Mouse (Mus musculus) embryonic fibroblast, embryonic 13.5 days (primary cell): ENCODE results near the gene Poc5. TPM values are rescaled to one million over a fixed set of nuclear protein-coding genes. Genes with fewer than 3 reads are reported as not detected.

Experiments used
- H3K27ac ChIP-seq: 2 replicates; pipeline ENCODE4 v1.5.1; 2012; ENCODE audit warnings: low read length, control low read depth, inconsistent platforms; ENCODE audit not compliant: insufficient read depth
- H3K4me1 ChIP-seq: 2 replicates; pipeline ENCODE4 v1.6.1; 2011; ENCODE audit warnings: low read length; ENCODE audit not compliant: control insufficient read depth, insufficient read depth
- H3K4me3 ChIP-seq: 2 replicates; pipeline ENCODE4 v1.5.1; 2011; ENCODE audit warnings: mild to moderate bottlenecking, control low read depth, low read length; ENCODE audit not compliant: insufficient read depth
- CTCF ChIP-seq: IDR thresholded peaks from 2 replicates; pipeline ENCODE4 v1.5.1; 2011; ENCODE audit warnings: mild to moderate bottlenecking, control low read depth, low read length, moderate library complexity, borderline replicate concordance; ENCODE audit not compliant: insufficient read depth
- POLR2A ChIP-seq: IDR thresholded peaks from 2 replicates; pipeline ENCODE4 v1.6.1; 2011; ENCODE audit warnings: low read depth, mild to moderate bottlenecking, control low read depth, low read length, moderate library complexity
- polyA plus RNA-seq: library from polyadenylated mRNA; stranded (reverse); fragments of >200 nt; gene quantifications from 2 replicates; pipeline ENCODE4 v1.2.4, GENCODE M21; 2011; ENCODE audit warnings: low read depth; ENCODE audit not compliant: missing spikeins, insufficient read length

The Poc5 gene
- polyA plus RNA-seq, 1 experiment: 16.3 TPM

DNA sequence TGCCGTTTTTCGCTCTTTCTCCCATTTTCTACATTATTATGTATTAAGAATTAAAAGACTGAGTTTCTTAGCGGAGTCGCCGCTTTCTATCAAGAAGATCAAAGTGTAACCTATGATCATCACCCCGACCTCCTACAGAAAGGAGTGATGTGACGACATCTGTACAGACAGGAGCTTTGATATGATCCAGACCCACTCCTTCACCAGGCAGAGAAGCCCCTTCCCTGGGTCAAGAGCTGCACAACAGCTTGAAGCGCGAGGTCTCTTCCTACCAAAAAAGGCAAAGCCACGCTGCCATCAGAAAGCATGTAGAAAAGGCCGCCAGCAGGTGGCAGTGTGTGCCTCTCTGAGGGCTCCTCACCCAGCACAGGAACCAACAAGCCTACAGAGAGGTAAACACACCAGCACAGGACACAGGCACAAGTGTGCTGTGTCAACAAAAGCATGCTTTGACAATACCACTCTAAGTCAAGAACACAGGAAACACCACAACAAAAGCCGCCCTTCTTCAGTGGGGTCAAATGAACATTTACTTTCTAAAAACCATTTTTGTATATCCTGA lies 43.6 kb downstream of the Poc5 start:
- Histone ChIP-seq H3K4me3 (no peak overlapping the region), H3K4me1 (no peaks in the 10 kb centered on the region), H3K27ac (no peak overlapping the region)
- TF ChIP-seq CTCF (peak; percentile 80), POLR2A (no peak)

DNA sequence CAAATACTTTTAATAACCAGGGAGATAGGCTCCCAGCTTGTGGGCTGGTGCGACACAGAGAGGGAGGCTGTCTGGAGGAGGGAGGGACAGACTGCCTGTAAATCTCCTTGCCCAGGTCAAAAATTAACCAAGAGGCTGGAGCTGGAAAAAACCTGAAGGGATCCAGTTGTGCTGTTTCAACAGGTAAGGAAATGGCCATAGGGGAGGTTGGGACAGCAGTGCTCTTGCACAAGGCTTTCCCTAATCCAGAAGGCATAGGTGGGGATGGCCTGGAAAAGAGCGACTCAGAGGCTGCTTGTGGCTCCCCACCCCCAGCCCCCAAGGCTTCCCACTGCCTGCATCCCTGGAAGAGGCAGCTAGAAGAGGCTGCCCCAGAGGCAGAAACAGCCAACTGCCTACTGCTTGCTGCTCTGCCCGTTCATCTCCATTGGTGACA lies 44.3 kb downstream of the Poc5 start:
- no peaks in the 10 kb centered on the region for H3K4me1 ChIP-seq
- no peak overlapping the region for H3K27ac ChIP-seq
- TF ChIP-seq CTCF (no peak), POLR2A (no peak)
- no peak overlapping the region for H3K4me3 ChIP-seq

GRCm38 (mm10) chr13:96433041-96433440 lies 44.9 kb downstream of the Poc5 start:
- TF ChIP-seq CTCF: no peak
- TF ChIP-seq POLR2A: no peak
- Histone ChIP-seq H3K4me3 (no peak overlapping the region), H3K4me1 (no peaks in the 10 kb centered on the region), H3K27ac (no peak overlapping the region)

GRCm38 (mm10) chr13:96433648-96434190 lies 45.6 kb downstream of the Poc5 start:
- TF ChIP-seq POLR2A: no peak
- no peak for TF ChIP-seq CTCF
- H3K4me3 ChIP-seq: no peak overlapping the region
- H3K27ac ChIP-seq: no peak overlapping the region
- no peaks in the 10 kb centered on the region for H3K4me1 ChIP-seq

- H3K4me3 ChIP-seq: no peak overlapping the region
- TF ChIP-seq CTCF (no peak), POLR2A (no peak)
- no peaks in the 10 kb centered on the region for H3K4me1 ChIP-seq
- no peak overlapping the region for H3K27ac ChIP-seq
These were observed 46.8 kb downstream of the Poc5 start for GRCm38 (mm10) chr13:96434899-96435331.

- Histone ChIP-seq H3K4me1 (no peaks in the 10 kb centered on the region), H3K4me3 (no peak overlapping the region), H3K27ac (no peak overlapping the region)
- TF ChIP-seq CTCF (no peak), POLR2A (no peak)
These were observed 47.7 kb downstream of the Poc5 start for GRCm38 (mm10) chr13:96435793-96436192.

DNA sequence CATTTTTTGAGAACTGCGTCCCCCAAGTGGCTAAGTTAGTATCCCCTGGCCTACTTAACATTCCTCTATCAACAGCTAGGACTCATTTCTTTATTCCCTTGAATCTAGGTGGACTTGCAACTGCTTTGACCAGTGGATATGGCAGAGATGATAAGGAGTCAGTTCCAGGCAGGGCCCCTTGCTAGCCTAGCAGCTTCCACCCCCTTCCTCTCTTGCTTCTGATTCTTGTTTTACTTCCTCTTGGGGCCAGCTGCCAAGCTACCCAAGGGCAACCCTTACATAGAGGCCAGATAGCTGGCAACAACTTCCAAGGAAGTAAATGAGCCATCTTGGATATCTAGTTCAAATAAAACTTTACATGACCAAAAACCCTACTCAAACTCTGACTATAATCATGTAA lies 48.8 kb downstream of the Poc5 start:
- no peaks in the 10 kb centered on the region for H3K4me1 ChIP-seq
- TF ChIP-seq CTCF (no peak), POLR2A (no peak)
- no peak overlapping the region for H3K4me3 ChIP-seq
- H3K27ac ChIP-seq: no peak overlapping the region

DNA sequence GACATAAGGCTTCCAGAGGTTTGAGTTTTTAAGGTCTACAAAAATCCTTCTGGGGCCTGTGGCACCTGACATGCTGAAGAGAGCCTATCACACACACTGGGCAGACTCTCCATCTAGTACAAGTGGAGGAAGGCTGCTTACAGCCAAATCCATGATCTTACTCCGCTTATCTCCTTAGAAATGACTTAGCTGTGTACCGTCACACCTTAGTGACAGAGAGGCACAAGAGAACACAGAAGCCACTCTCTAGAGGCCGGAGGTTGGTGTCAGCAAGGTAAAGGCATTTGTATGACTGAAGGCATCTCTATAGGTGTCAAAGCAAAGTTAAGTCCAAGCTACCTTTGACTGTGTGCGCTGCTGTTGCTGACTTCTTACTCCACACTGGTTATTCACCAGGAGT lies 52.3 kb downstream of the Poc5 start:
- Histone ChIP-seq H3K27ac (no peak overlapping the region), H3K4me3 (no peak overlapping the region), H3K4me1 (no peaks in the 10 kb centered on the region)
- TF ChIP-seq CTCF: no peak

DNA sequence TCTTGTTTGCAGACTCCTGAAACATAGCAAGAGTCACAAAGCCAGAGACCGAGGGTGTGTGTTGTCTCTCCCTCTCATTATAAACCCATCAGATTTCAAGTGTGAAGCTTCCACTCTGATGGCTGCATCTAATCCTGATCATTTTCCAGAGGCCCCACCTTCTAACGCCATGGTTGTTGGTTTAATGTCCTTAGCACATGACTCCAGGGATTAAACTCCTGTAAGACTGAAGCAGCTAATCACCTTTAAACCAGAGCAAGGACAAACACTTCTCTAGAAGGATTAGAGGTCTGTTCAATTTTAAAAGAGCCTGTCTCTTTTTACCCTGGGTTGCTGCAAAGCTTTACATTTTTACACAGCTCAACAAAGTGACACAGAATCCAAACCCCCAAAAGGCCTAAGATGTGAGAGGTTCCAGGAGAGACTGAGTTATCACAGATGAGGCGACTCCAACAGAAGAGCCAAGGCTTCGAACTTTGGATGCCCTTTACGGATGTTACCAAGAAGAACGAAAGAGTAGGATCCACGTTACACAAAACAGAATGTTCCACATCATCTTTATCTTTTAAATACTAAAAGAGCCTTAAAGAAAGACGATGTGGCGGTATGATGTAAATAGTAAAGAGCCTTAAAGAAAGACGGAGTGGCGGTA lies 62.2 kb downstream of the Poc5 start:
- Histone ChIP-seq H3K27ac (no peak overlapping the region), H3K4me1 (no peaks in the 10 kb centered on the region), H3K4me3 (no peak overlapping the region)
- TF ChIP-seq CTCF (no peak), POLR2A (no peak)

- Histone ChIP-seq H3K4me1 (no peaks in the 10 kb centered on the region), H3K27ac (no peak overlapping the region), H3K4me3 (no peak overlapping the region)
- TF ChIP-seq POLR2A (no peak), CTCF (no peak)
These were observed 62.8 kb downstream of the Poc5 start for GRCm38 (mm10) chr13:96450869-96451268.
